Mouse (Mus musculus): ENCODE results near the gene Spag5. TPM values are rescaled to one million over a fixed set of nuclear protein-coding genes. Genes with fewer than 3 reads are reported as not detected.
A peak's percentile ranks its signal among the peaks of the same experiment; 100 is the strongest.
"Not testable (repeated sequence)": the region's sequence is repeated elsewhere in the genome, so short reads cannot be mapped to it uniquely, and the experiment has no call there.

Gene Spag5
- polyA plus RNA-seq, 1 experiment, result 46.1 TPM

DNA sequence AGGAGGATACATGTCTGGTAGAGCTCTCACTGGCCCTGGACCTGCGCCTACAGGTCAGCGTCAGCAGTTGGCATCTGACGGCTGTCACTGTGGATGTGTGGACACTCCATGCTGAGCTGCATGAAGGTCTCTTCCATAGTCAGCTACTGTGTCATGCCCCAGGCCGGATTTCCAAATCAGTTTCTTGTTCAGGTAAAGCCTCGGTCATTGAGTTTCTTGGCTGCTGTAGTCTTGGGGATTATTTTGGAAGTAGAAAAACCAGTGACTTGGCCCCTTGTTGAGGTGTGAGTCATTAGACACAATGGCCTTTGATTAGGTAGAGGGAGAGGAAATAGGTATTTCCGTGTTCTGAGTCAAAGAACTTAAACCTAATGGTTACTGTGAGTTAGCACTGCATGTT lies 35.8 kb upstream of the Spag5 start:
- peaks cover 76% of the 10 kb centered on the region for H3K36me3 ChIP-seq (ENCODE audit: control insufficient read depth, insufficient read depth, low read length)

DNA sequence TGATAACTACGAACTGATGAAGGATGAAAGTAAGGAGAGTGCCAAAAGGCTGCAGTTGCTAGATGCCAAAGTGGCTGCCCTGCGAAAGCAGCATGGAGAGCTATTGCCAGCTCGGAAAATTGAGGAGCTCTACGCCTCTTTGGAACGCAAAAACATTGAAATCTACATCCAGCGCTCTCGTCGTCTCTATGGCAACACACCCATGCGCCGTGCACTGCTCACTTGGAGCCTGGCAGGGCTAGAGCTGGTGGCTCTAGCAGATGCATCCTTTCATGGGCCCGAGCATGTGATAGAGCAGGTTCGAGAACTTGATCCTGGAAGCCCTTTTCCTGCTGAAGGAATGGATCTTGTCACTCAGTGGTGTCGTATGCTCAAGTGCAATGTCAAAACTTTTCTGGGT lies 29.3 kb upstream of the Spag5 start:
- no peaks in the 10 kb centered on the region for H3K27me3 ChIP-seq (ENCODE audit: control insufficient read depth, insufficient read depth, low read length)
- no peak overlapping the region for H3K27ac ChIP-seq (ENCODE audit: control insufficient read depth, insufficient read depth, low read length)
- 97% methylated on average over 13 of the region's 13 CpGs for WGBS
- no peaks in the 10 kb centered on the region for H3K4me1 ChIP-seq (replicated peaks; ENCODE audit: control insufficient read depth, insufficient read depth, low read length)
- no peak overlapping the region for H3K4me3 ChIP-seq (ENCODE audit: control insufficient read depth, insufficient read depth, low read length)
- no peak for TF ChIP-seq POLR2A (IDR thresholded peaks at IDR 0.05; ENCODE audit: control insufficient read depth, extremely low read depth, insufficient read depth, low read length, poor library complexity)
- TF ChIP-seq CTCF (IDR thresholded peaks at IDR 0.05; ENCODE audit: borderline replicate concordance, control insufficient read depth, extremely low read depth, insufficient read depth, low read length, poor library complexity), result no peak
- peaks cover 97% of the 10 kb centered on the region for H3K36me3 ChIP-seq (ENCODE audit: control insufficient read depth, insufficient read depth, low read length)
- DNase-seq, result no peak

More for the DNA sequence above, 35.8 kb upstream of the Spag5 start:
- H3K27ac ChIP-seq (ENCODE audit: control insufficient read depth, insufficient read depth, low read length), result no peak overlapping the region
- no peak for TF ChIP-seq CTCF (IDR thresholded peaks at IDR 0.05; ENCODE audit: borderline replicate concordance, control insufficient read depth, extremely low read depth, insufficient read depth, low read length, poor library complexity)
- no peak for TF ChIP-seq POLR2A (IDR thresholded peaks at IDR 0.05; ENCODE audit: control insufficient read depth, extremely low read depth, insufficient read depth, low read length, poor library complexity)
- no peak overlapping the region for H3K4me3 ChIP-seq (ENCODE audit: control insufficient read depth, insufficient read depth, low read length)
- no peaks in the 10 kb centered on the region for H3K27me3 ChIP-seq (ENCODE audit: control insufficient read depth, insufficient read depth, low read length)
- peaks cover 2% of the 10 kb centered on the region; the same call in 1 of the 2 replicates for H3K4me1 ChIP-seq (replicated peaks; ENCODE audit: control insufficient read depth, insufficient read depth, low read length)
- DNase-seq, result no peak
- WGBS, result 97% methylated on average over 6 of the region's 6 CpGs

DNA sequence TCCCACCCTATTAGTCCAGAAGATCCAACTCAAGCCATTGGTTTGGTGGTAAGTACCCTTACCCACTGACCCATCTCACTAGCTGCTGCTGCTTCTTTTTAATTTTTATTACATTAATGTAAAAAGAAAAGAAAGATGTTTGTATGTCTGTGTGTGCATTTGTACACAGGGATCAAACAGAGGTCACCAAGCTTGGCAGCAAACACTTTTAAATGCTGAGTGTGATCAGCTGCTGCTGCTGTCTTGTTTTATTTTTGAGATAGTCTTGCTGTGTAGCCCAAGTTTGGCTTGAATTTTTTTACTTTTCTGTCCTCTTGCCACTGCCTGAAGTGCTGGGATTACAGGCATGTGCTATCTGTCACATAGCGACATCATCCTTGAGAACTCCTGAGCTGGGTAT lies 25.7 kb upstream of the Spag5 start:
- no peaks in the 10 kb centered on the region for H3K27me3 ChIP-seq (ENCODE audit: control insufficient read depth, insufficient read depth, low read length)
- no peaks in the 10 kb centered on the region for H3K4me1 ChIP-seq (replicated peaks; ENCODE audit: control insufficient read depth, insufficient read depth, low read length)
- TF ChIP-seq CTCF (IDR thresholded peaks at IDR 0.05; ENCODE audit: borderline replicate concordance, control insufficient read depth, extremely low read depth, insufficient read depth, low read length, poor library complexity) (no peak), POLR2A (IDR thresholded peaks at IDR 0.05; ENCODE audit: control insufficient read depth, extremely low read depth, insufficient read depth, low read length, poor library complexity) (no peak)
- H3K36me3 ChIP-seq (ENCODE audit: control insufficient read depth, insufficient read depth, low read length), result peaks cover 97% of the 10 kb centered on the region
- no peak overlapping the region for H3K4me3 ChIP-seq (ENCODE audit: control insufficient read depth, insufficient read depth, low read length)
- no peak overlapping the region for H3K27ac ChIP-seq (ENCODE audit: control insufficient read depth, insufficient read depth, low read length)
- 94% methylated on average over 1 of the region's 1 CpGs for WGBS
- DNase-seq, result no peak

DNA sequence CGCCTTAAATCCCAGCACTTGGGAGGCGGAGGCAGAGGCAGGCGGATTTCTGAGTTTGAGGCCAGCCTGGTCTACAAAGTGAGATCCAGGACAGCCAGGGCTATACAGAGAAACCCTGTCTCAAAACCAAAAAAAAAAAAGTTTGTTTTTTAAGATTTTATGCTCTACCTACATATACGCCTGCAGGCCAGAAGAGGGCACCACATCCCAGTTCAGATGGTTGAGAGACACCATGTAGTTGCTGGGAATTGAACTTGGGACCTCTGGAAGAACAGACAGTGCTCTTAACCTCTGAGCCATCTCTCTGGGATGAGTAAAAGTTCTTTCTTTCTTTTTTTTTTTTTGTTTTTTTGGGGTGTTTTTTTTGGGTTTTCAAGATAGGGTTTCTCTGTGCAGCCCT lies 25.2 kb upstream of the Spag5 start:
- not testable (repeated sequence) for H3K27me3 ChIP-seq (ENCODE audit: control insufficient read depth, insufficient read depth, low read length); H3K4me1 ChIP-seq (replicated peaks; ENCODE audit: control insufficient read depth, insufficient read depth, low read length); H3K4me3 ChIP-seq (ENCODE audit: control insufficient read depth, insufficient read depth, low read length); H3K27ac ChIP-seq (ENCODE audit: control insufficient read depth, insufficient read depth, low read length)
- peak; percentile 18 for DNase-seq
- peaks cover 100% of the 10 kb centered on the region for H3K36me3 ChIP-seq (ENCODE audit: control insufficient read depth, insufficient read depth, low read length)
- 95% methylated on average over 4 of the region's 4 CpGs for WGBS

DNA sequence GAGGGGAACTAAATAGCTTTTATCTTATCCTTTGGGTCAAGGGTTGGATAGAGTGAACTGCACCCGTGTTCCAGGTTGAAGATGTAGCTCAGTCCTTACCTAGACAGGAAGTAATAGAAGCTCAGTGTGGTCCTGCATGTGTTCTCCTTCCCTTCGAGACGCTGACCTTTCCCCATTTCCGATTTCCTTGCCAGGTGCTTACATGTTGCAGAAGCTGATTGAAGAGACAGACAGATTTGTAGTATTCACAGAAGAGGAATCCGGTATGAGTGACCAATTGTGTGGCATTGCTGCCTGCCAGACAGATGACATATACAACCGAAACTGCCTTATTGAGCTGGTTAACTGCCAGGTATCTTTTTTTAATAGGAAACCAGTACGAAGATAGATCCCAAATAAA lies 22.5 kb upstream of the Spag5 start:
- Histone ChIP-seq H3K4me3 (ENCODE audit: control insufficient read depth, insufficient read depth, low read length) (no peak overlapping the region), H3K27ac (ENCODE audit: control insufficient read depth, insufficient read depth, low read length) (no peak overlapping the region), H3K4me1 (replicated peaks; ENCODE audit: control insufficient read depth, insufficient read depth, low read length) (no peaks in the 10 kb centered on the region), H3K27me3 (ENCODE audit: control insufficient read depth, insufficient read depth, low read length) (no peaks in the 10 kb centered on the region), H3K36me3 (ENCODE audit: control insufficient read depth, insufficient read depth, low read length) (peaks cover 98% of the 10 kb centered on the region)
- 93% methylated on average over 7 of the region's 7 CpGs for WGBS
- no peak for TF ChIP-seq CTCF (IDR thresholded peaks at IDR 0.05; ENCODE audit: borderline replicate concordance, control insufficient read depth, extremely low read depth, insufficient read depth, low read length, poor library complexity)
- TF ChIP-seq POLR2A (IDR thresholded peaks at IDR 0.05; ENCODE audit: control insufficient read depth, extremely low read depth, insufficient read depth, low read length, poor library complexity), result no peak
- no peak for DNase-seq

DNA sequence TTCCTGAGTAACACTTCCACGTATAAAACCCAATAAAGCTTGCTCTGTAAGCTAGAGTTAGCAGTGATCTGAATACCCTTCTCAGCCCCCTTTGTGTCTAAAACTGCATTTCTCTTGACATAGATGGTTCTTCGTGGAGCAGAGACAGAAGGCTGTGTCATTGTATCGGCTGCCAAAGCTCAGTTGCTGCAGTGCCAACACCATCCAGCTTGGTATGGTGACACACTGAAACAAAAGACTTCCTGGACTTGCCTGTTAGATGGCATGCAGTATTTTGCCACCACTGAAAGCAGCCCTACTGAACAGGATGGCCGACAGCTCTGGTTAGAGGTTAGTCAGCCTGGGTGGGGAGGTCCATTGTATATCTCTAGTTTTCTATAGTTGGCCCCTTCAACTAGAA lies 21.7 kb upstream of the Spag5 start:
- Histone ChIP-seq H3K4me1 (replicated peaks; ENCODE audit: control insufficient read depth, insufficient read depth, low read length) (no peaks in the 10 kb centered on the region), H3K4me3 (ENCODE audit: control insufficient read depth, insufficient read depth, low read length) (no peak overlapping the region), H3K27ac (ENCODE audit: control insufficient read depth, insufficient read depth, low read length) (no peak overlapping the region), H3K27me3 (ENCODE audit: control insufficient read depth, insufficient read depth, low read length) (no peaks in the 10 kb centered on the region), H3K36me3 (ENCODE audit: control insufficient read depth, insufficient read depth, low read length) (peaks cover 98% of the 10 kb centered on the region)
- WGBS, result 96% methylated on average over 4 of the region's 4 CpGs
- no peak for DNase-seq
- no peak for TF ChIP-seq CTCF (IDR thresholded peaks at IDR 0.05; ENCODE audit: borderline replicate concordance, control insufficient read depth, extremely low read depth, insufficient read depth, low read length, poor library complexity)
- no peak for TF ChIP-seq POLR2A (IDR thresholded peaks at IDR 0.05; ENCODE audit: control insufficient read depth, extremely low read depth, insufficient read depth, low read length, poor library complexity)

DNA sequence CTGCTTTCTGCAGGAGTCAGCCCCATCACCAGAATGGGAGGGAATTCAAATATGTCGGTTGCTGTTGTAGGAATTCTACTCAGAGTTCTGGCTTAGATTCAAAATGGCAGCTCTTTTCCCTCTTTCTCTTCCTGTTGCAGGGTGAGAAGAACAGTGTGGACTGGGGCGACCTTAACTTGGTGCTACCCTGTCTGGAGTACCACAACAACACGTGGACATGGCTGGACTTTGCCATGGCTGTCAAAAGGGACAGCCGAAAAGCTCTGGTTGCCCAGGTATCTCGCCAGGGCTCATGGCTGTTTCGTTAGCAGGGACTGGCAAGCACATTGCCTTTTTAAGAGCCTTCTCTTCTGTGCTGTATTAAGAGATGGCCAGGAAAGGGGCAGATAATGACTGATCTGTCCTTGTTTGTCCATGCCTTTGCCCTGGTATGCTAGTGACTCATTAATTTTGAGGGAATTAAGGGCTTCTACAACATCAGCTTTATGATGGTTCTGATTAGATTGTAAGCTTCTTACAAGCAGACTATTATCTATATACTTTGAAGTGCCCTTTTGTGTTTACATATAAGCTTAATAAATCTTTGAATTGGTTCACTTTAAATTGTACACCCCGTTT lies 12.1 kb upstream of the Spag5 start:
- Histone ChIP-seq H3K4me3 (ENCODE audit: control insufficient read depth, insufficient read depth, low read length) (no peak overlapping the region), H3K36me3 (ENCODE audit: control insufficient read depth, insufficient read depth, low read length) (peaks cover 74% of the 10 kb centered on the region), H3K27me3 (ENCODE audit: control insufficient read depth, insufficient read depth, low read length) (no peaks in the 10 kb centered on the region), H3K4me1 (replicated peaks; ENCODE audit: control insufficient read depth, insufficient read depth, low read length) (no peaks in the 10 kb centered on the region), H3K27ac (ENCODE audit: control insufficient read depth, insufficient read depth, low read length) (no peak overlapping the region)
- no peak for TF ChIP-seq POLR2A (IDR thresholded peaks at IDR 0.05; ENCODE audit: control insufficient read depth, extremely low read depth, insufficient read depth, low read length, poor library complexity)
- no peak for TF ChIP-seq CTCF (IDR thresholded peaks at IDR 0.05; ENCODE audit: borderline replicate concordance, control insufficient read depth, extremely low read depth, insufficient read depth, low read length, poor library complexity)
- 95% methylated on average over 7 of the region's 7 CpGs for WGBS
- DNase-seq, result no peak
